Mouse (Mus musculus) myocyte (in vitro differentiated cells): ENCODE measurements around the gene Shisa7.

ENCODE experiments used
- E2F4 ChIP-seq: IDR thresholded peaks from one replicate; pipeline ENCODE4 v1.6.1; 2011; ENCODE audit warnings: mild to moderate bottlenecking, control low read depth, moderate library complexity; ENCODE audit not compliant: insufficient read depth
- MAX ChIP-seq: IDR thresholded peaks from one replicate; pipeline ENCODE4 v1.6.1; 2011; ENCODE audit warnings: low read depth, mild to moderate bottlenecking, control low read depth
- MYOG ChIP-seq, 3 experiments: IDR thresholded peaks; one replicate each; pipeline ENCODE4 v1.6.1; 2011; ENCODE audit warnings: control low read depth in 2 of 3, low read depth in 2 of 3, mild to moderate bottlenecking in 2 of 3; ENCODE audit not compliant: insufficient read length in 2 of 3, control insufficient read depth in 1 of 3, insufficient read depth in 1 of 3
- POLR2A ChIP-seq: IDR thresholded peaks from one replicate; pipeline ENCODE4 v1.6.1; 2011; ENCODE audit warnings: low read depth, mild to moderate bottlenecking, control low read depth, moderate library complexity; ENCODE audit not compliant: insufficient read length
- SRF ChIP-seq: IDR thresholded peaks from one replicate; pipeline ENCODE4 v1.6.1; 2011; ENCODE audit warnings: low read depth; ENCODE audit not compliant: control insufficient read depth, insufficient read length

GRCm38 (mm10) chr7:4782130-4782529 is 62.4 kb downstream of the Shisa7 start:
- TF ChIP-seq MYOG (IDR thresholded peaks at IDR 0.05; ENCODE audit: control insufficient read depth in 1 of 3, insufficient read depth in 1 of 3, insufficient read length in 2 of 3, low read depth in 2 of 3) (no peak), E2F4 (no peak), POLR2A (no peak), SRF (no peak), MAX (no peak)
